Mouse (Mus musculus) forebrain, embryonic 16.5 days (tissue): ENCODE results near the gene Gm10775. TPM values are rescaled to one million over a fixed set of nuclear protein-coding genes. Genes with fewer than 3 reads are reported as not detected.

Experiments used
- ATAC-seq: fragments of 200-750 bp; cut with Nextera tagmentation; 2 replicates; pipeline ENCODE4 v1.8.0; 2017; ENCODE audit warnings: mild to moderate bottlenecking, moderate library complexity
- H3K27ac ChIP-seq: fragments of 300-500 bp; sonication (generic); 2 replicates; pipeline ENCODE4 v1.5.1; 2014; ENCODE audit warnings: low read length, control low read depth
- H3K27me3 ChIP-seq: fragments of 300-500 bp; sonication (generic); replicated peaks from 2 replicates; pipeline ENCODE4 v1.6.1; 2014; ENCODE audit warnings: low read length; ENCODE audit not compliant: control insufficient read depth, insufficient read depth
- H3K36me3 ChIP-seq: fragments of 300-500 bp; sonication (generic); 2 replicates; pipeline ENCODE4 v1.6.1; 2014; ENCODE audit not compliant: control insufficient read depth, insufficient read depth
- H3K4me1 ChIP-seq: fragments of 300-500 bp; sonication (generic); replicated peaks from 2 replicates; pipeline ENCODE4 v1.6.1; 2014; ENCODE audit warnings: low read length; ENCODE audit not compliant: control insufficient read depth, insufficient read depth
- H3K4me2 ChIP-seq: fragments of 300-500 bp; sonication (generic); 2 replicates; pipeline ENCODE4 v1.6.1; 2014; ENCODE audit warnings: mild to moderate bottlenecking, low read length, control low read depth
- H3K4me3 ChIP-seq: fragments of 300-500 bp; sonication (generic); replicated peaks from 2 replicates; pipeline ENCODE4 v1.5.1; 2014; ENCODE audit warnings: mild to moderate bottlenecking, low read length, control low read depth
- H3K9ac ChIP-seq: fragments of 300-500 bp; sonication (generic); replicated peaks from 2 replicates; pipeline ENCODE4 v1.6.1; 2014; ENCODE audit warnings: low read depth, low read length, control low read depth
- H3K9me3 ChIP-seq: fragments of 300-500 bp; sonication (generic); 2 replicates; pipeline ENCODE4 v1.6.1; 2016; ENCODE audit warnings: low read length; ENCODE audit not compliant: control insufficient read depth
- WGBS: fragments of 180-500 bp; shearing (Covaris S2); extraction: QIAGEN DNeasy Blood & Tissue Kit; methylation state at CpG from one replicate; pipeline ENCODE4 v1.1.7; 2014; 5-methylcytosine and 5-hydroxymethylcytosine counted together
- polyA plus RNA-seq: library from polyadenylated mRNA; unstranded; fragments of >200 nt; fragmentation: Nextera tagmentation; extraction: Ambion mirVana; gene quantifications from 2 replicates; pipeline ENCODE4 v1.2.1, GENCODE M21; 2015

The Gm10775 gene
- polyA plus RNA-seq: not detected in 2 replicates

DNA sequence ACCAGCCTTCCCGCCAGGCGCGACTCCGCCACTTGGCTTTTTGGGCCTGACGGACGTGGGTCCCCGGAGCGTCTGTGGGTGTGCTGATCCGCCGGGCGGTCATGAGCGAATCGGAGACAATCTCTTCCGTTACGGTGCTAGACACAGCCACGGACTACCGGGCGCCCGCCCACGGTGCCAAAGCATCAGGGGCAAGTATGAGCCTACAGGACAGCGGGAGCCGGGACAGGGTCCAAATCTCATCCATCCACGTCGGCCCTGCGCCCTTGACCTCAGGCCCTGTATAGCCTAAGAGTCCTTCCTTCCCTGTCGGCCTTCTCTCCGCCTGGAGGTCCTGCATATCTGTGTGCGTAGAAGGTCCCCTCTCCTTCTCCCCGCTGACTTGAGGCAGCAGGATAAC lies at the start of gene Gm10775:
Gene Gm10775 (plus strand): TSS at position 301 of the 400 bp plus-strand sequence.
- Histone ChIP-seq H3K36me3 (peaks cover 19% of the 10 kb centered on the region), H3K27ac (no peak within 1 kb of the TSS)

DNA sequence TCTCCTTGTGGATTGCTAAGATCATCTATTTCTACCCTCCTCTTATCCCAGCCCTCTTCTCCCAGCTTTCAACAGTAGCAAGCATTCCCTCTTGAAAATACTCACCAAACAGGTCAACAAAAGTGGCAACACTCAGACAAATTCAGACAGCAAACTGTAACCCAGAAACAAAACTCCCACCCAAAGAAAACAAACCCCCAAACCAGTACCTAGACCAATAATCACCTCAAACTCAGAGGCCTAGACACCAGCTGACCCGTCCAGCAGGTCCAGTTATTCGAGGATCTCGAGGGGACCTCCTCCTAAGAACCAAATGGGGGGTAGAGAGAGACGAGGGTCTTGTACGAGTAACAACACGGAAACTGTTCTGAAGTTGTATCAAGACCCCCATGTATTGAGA lies 33.4 kb upstream of the Gm10775 start:
- WGBS: 53% methylated on average over 6 of the region's 6 CpGs
- Histone ChIP-seq H3K36me3 (no peaks in the 10 kb centered on the region), H3K27me3 (no peaks in the 10 kb centered on the region), H3K4me2 (no peak overlapping the region), H3K27ac (no peak overlapping the region), H3K4me3 (no peak overlapping the region), H3K4me1 (no peaks in the 10 kb centered on the region), H3K9ac (no peak overlapping the region), H3K9me3 (peaks cover 6% of the 10 kb centered on the region)
- ATAC-seq: no peak

More for the DNA sequence above, at the start of gene Gm10775:
- ATAC-seq: no peak
- no peaks in the 10 kb centered on the region for H3K27me3 ChIP-seq
- WGBS: 45% methylated on average over 29 of the region's 29 CpGs
- H3K4me2 ChIP-seq: peak within 1 kb of the TSS; percentile 39
- H3K9ac ChIP-seq: no peak within 1 kb of the TSS
- peaks cover 52% of the 10 kb centered on the region for H3K9me3 ChIP-seq
- H3K4me1 ChIP-seq: no peaks in the 10 kb centered on the region
- H3K4me3 ChIP-seq: peak within 1 kb of the TSS; percentile 28

DNA sequence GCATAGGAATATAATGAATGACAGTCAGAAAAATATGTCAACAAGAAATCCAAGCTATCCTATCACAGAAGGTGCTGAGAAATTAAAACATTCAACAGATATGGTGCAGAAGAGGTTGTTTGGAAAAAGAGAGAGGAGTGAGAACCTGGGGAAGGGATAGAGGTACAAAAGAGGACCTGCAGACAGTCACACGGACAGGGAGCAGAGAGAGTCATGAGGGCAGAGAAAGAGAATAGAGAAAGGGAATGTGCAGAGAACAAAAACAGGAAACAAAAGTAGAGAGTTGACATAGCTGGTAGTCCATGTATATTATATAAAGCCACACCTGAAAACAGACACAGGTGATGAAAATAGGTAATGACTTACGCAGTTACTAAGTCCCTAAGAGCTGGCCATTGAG lies 32.7 kb upstream of the Gm10775 start:
- H3K9ac ChIP-seq: no peak overlapping the region
- no peaks in the 10 kb centered on the region for H3K4me1 ChIP-seq
- peaks cover 6% of the 10 kb centered on the region for H3K9me3 ChIP-seq
- H3K27me3 ChIP-seq: no peaks in the 10 kb centered on the region
- no peak for ATAC-seq
- H3K36me3 ChIP-seq: no peaks in the 10 kb centered on the region
- H3K4me2 ChIP-seq: no peak overlapping the region
- 76% methylated on average over 2 of the region's 2 CpGs for WGBS
- no peak overlapping the region for H3K27ac ChIP-seq
- H3K4me3 ChIP-seq: no peak overlapping the region

DNA sequence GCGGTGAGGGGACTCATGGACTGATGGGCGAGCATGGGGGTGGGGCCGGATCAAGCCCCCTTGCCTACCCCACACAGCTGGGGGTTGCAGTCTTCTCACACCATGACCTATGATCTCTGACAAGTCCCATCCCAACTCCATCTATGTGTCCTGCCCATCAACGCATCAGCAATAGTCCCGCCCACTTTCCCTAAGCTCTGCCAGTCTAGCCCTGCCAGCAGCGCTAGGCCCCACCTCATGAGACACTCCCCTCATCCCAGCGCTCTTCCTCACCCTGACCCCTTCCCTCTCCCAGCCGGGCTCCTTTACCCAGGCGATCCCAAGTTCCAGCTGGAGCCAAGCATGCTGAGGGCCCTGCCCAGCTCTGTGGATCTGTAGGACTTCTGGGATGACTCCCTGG lies 22.1 kb upstream of the Gm10775 start:
- H3K4me2 ChIP-seq: no peak overlapping the region
- H3K4me1 ChIP-seq: peaks cover 9% of the 10 kb centered on the region
- no peak overlapping the region for H3K4me3 ChIP-seq
- no peaks in the 10 kb centered on the region for H3K36me3 ChIP-seq
- no peak for ATAC-seq
- H3K9ac ChIP-seq: no peak overlapping the region
- 0 out of 2 replicates have a peak, but pooled peaks cover 2% of the 10 kb centered on the region for H3K9me3 ChIP-seq
- 73% methylated on average over 9 of the region's 9 CpGs for WGBS
- H3K27ac ChIP-seq: no peak overlapping the region
- H3K27me3 ChIP-seq: no peaks in the 10 kb centered on the region

DNA sequence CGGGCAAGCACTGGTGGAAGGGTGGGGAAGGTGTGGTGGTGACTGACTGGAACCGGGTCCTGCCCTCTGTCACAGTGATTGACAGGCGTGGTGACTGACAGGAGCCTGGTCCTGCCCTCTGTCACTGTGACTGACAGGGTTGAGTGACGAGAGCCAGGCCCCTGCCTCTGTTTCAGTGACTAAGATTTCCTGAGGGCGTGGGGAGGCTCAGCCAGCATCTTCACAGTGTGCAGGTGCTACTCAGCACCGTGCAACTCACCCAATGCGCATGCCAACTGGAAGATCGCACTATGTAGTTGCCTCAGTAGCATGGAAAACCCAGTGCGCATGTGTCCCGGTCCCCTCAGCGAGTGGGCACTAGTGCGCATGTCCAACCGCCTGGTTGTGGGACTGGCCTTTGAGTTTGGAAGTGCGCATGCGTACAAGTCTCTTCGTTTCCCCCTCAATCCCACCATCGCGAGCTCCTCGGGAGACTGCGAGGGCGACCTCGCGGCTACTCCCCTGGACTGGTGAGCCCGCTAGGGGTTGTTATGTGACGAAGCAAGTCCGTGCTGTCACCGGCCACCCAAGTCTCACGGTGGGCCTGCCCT lies 18.7 kb upstream of the Gm10775 start:
- Histone ChIP-seq H3K4me3 (peak overlapping the region; percentile 86), H3K36me3 (no peaks in the 10 kb centered on the region), H3K27me3 (no peaks in the 10 kb centered on the region), H3K9me3 (peaks cover 5% of the 10 kb centered on the region; the same call in 1 of the 2 replicates), H3K9ac (peak overlapping the region; percentile 75), H3K27ac (peak overlapping the region; percentile 98), H3K4me2 (peak overlapping the region; percentile 100), H3K4me1 (peaks cover 14% of the 10 kb centered on the region)
- ATAC-seq: peak; percentile 96
- under 1% methylated on average over 28 of the region's 28 CpGs for WGBS

- peak; percentile 81 for ATAC-seq
- H3K4me2 ChIP-seq: peak overlapping the region; percentile 100
- peak overlapping the region; percentile 75 for H3K9ac ChIP-seq
- WGBS: under 1% methylated on average over 41 of the region's 45 CpGs
- H3K4me1 ChIP-seq: peaks cover 14% of the 10 kb centered on the region
- no peaks in the 10 kb centered on the region for H3K27me3 ChIP-seq
- H3K9me3 ChIP-seq: peaks cover 10% of the 10 kb centered on the region; the same call in 1 of the 2 replicates
- H3K36me3 ChIP-seq: no peaks in the 10 kb centered on the region; the same call in 1 of the 2 replicates
- H3K4me3 ChIP-seq: peak overlapping the region; percentile 86
- peak overlapping the region; percentile 98 for H3K27ac ChIP-seq
Observed at GRCm38 (mm10) chr13:65241099-65241626, 18.2 kb upstream of the Gm10775 start.

DNA sequence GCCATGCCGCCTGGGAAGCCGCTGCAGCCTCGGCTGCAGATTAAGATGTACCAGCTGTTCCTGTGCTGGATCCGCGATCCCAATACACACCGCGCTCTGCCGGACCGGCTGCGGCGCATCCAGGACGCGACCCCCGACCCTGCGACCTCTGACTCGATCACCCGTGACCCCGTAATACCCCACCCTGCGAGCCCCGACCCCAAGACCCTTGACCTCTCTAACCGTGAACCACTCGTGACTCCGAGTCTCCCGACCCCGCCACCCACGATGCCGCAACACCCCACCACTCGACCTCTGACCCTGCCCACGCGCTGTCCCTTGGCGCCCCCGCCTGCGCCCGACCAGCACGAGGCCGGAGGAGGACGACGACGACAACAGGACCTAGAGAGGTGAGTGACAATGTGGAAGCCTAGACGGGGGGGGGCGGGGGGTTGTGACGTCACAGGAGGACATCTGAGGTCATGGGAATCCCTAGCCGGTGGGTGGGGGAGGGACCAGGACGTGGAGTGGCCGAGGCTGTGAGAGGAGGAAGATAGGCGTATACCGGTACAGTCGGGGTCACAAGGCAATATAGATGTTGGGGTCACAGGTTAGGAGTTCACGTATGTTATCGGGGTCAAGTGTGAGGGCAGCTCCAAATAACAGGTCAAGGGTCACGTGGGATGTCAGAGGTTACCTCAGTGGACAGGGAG lies 17.6 kb upstream of the Gm10775 start:
- peaks cover 11% of the 10 kb centered on the region; the same call in 1 of the 2 replicates for H3K9me3 ChIP-seq
- peak overlapping the region; percentile 86 for H3K4me3 ChIP-seq
- H3K27me3 ChIP-seq: no peaks in the 10 kb centered on the region
- peak overlapping the region; percentile 98 for H3K27ac ChIP-seq
- peak overlapping the region; percentile 75 for H3K9ac ChIP-seq
- peak overlapping the region; percentile 100 for H3K4me2 ChIP-seq
- peaks cover 14% of the 10 kb centered on the region for H3K4me1 ChIP-seq
- H3K36me3 ChIP-seq: no peaks in the 10 kb centered on the region; the same call in 1 of the 2 replicates
- WGBS: 4% methylated on average over 46 of the region's 51 CpGs
- ATAC-seq: no peak

- no peak for ATAC-seq
Observed at GRCm38 (mm10) chr13:65242319-65242787, 17.0 kb upstream of the Gm10775 start.

GRCm38 (mm10) chr13:65243273-65243672 lies 16.1 kb upstream of the Gm10775 start:
- ATAC-seq: no peak
- Histone ChIP-seq H3K4me3 (no peak overlapping the region), H3K4me1 (peaks cover 14% of the 10 kb centered on the region), H3K9ac (no peak overlapping the region), H3K9me3 (peaks cover 11% of the 10 kb centered on the region; the same call in 1 of the 2 replicates), H3K36me3 (no peaks in the 10 kb centered on the region; the same call in 1 of the 2 replicates), H3K27ac (no peak overlapping the region), H3K27me3 (no peaks in the 10 kb centered on the region), H3K4me2 (no peak overlapping the region)
- 98% methylated on average over 4 of the region's 4 CpGs for WGBS

More at GRCm38 (mm10) chr13:65242319-65242787, 17.0 kb upstream of the Gm10775 start:
- Histone ChIP-seq H3K4me2 (peak overlapping the region; percentile 100), H3K9me3 (peaks cover 10% of the 10 kb centered on the region; the same call in 1 of the 2 replicates), H3K36me3 (no peaks in the 10 kb centered on the region; the same call in 1 of the 2 replicates), H3K27me3 (no peaks in the 10 kb centered on the region), H3K27ac (no peak overlapping the region), H3K4me3 (peak overlapping the region; percentile 86), H3K4me1 (peaks cover 14% of the 10 kb centered on the region), H3K9ac (no peak overlapping the region)
- WGBS: 47% methylated on average over 27 of the region's 27 CpGs
